Mouse (Mus musculus): ENCODE results near the gene Inha. TPM values are rescaled to one million over a fixed set of nuclear protein-coding genes. Genes with fewer than 3 reads are reported as not detected.

Gene Inha
- total RNA-seq, 2 experiments from 2014 or later: not detected

DNA sequence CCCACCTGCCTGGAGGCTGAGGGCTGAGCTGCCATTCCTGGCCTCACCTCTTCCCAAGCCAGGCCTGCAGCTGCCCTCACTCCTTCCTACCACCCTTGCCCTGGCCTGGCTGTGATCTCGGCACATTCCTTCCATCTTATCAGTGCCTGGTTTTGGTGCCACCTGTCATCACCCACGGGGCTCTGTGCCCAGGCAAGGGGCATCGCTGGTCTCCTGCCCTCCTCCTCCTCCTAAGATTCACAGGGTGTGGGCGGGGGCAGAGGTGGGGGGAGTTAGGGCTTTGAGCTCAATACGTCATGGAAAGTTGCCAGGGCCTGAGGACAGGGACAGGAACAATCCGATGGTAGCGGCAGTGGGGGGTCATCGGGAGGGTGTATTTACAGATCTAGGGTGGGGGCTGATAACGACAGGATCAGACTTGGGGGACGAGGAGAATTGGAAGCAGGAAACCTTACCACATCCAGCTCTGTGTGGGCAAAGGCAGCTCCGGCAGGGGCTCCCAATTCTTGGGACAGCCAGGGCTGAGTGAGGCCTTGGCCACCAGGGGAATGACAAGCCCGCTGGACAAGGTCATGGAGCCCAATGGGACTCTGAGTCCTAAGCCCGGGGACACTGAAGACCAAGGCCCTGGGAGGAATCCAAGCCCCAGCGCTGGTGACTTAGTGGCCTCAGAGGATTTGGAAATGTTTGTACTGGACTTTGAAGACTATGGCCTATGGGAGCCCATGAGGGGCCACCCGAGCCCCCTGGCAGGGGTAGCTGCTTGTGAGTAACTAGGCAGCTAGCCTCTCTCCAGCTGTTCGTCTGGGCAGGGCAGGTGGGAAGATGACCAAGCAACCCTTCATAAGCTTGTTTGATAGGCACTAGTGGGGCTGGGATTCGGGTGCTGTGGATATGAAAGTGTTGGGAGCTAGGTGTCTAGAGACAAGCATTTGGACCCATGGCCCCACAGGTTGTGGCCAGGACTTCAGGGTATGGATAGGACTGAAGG lies 42.7 kb downstream of the Inha start:
- no peak for ATAC-seq (replicated peaks; ENCODE audit: low FRiP score, poor library complexity, severe bottlenecking)

DNA sequence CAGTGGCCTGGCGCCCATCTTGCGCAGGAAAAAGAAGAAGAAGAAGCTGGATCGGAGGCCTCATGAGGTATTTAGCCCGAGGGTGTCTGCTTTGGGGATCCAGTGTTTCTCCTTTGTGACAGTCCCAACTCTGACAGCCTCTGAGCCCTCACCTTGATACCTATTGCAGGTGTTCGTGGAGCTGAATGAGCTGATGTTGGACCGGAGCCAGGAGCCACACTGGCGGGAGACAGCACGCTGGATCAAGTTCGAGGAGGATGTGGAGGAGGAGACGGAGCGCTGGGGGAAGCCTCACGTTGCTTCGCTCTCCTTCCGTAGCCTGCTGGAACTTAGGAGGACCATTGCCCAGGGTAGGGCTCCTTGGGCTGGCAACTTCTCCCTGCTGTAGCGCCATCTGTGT lies 43.7 kb downstream of the Inha start:
- no peak for ATAC-seq (replicated peaks; ENCODE audit: low FRiP score, poor library complexity, severe bottlenecking)

DNA sequence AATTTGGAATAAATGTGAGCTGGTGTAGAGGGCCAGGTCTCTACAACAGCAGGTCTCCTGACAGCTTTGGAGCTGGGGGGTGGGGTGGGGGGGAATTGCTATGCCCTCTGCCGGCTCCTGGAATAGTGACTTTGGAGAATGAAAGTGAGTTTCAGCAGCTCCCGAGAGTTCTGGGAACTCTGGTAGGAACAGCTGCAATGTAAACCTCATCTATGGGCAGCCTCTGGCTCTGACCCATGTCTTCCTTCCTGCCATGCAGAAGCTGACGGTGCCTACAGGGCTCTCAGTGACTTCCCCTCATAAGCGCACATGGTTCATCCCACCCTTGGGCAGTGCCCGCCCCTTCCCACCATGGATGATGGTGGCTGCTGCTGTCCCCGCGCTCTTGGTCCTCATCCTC lies 48.8 kb downstream of the Inha start:
- ATAC-seq (replicated peaks; ENCODE audit: low FRiP score, poor library complexity, severe bottlenecking): no peak

DNA sequence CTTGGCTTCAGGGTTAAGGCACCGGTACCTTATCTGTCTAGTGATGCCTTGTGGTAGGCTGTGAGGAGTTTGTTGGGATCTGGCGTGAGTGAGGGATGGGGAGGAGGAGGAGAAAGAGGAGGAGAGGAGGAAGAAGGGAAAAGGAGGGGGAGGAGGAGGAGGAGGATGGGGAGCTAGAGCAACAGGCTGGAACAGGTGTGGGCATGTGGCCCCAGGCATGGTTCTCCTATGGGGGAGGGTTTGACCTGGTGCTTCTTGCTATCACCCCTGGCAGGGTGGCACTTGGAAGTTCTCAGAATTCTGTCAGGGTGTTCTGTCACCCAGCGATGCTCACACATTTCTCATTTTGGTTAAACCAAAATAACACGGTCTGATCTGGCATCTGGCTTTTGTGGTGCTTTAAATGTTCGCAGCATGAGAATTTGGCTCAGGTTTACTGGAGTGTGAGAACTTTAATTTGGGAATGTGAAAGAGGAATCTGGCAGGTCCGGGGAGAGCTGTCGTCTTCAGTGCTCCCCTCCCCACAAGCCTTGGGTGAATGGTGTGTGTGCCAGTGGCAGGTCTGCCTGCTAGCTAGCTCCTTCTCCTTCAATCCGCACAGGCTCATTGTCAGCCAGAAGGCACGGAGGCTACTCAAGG lies 49.4 kb downstream of the Inha start:
- no peak for ATAC-seq (replicated peaks; ENCODE audit: low FRiP score, poor library complexity, severe bottlenecking)

DNA sequence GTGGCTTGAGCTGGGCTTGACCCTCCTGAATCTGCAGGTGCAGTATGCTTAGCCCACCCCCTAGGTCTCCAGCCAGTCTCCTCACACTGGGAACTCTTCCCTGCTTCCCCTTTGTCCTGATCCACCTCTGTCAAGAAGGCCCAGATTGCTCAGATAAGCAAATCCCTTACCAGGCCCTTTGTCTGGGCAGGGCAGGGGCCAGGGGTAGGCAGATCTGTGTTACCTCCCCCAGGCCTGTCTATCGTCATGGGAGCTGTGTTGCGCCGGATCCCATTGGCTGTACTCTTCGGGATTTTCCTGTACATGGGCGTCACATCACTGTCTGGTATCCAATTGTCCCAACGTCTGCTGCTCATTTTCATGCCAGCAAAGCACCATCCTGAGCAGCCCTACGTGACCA lies 50.2 kb downstream of the Inha start:
- ATAC-seq (replicated peaks; ENCODE audit: low FRiP score, poor library complexity, severe bottlenecking): no peak

GRCm38 (mm10) chr1:75558388-75559178 lies 51.7 kb downstream of the Inha start:
- ATAC-seq (replicated peaks; ENCODE audit: low FRiP score, poor library complexity, severe bottlenecking): no peak

DNA sequence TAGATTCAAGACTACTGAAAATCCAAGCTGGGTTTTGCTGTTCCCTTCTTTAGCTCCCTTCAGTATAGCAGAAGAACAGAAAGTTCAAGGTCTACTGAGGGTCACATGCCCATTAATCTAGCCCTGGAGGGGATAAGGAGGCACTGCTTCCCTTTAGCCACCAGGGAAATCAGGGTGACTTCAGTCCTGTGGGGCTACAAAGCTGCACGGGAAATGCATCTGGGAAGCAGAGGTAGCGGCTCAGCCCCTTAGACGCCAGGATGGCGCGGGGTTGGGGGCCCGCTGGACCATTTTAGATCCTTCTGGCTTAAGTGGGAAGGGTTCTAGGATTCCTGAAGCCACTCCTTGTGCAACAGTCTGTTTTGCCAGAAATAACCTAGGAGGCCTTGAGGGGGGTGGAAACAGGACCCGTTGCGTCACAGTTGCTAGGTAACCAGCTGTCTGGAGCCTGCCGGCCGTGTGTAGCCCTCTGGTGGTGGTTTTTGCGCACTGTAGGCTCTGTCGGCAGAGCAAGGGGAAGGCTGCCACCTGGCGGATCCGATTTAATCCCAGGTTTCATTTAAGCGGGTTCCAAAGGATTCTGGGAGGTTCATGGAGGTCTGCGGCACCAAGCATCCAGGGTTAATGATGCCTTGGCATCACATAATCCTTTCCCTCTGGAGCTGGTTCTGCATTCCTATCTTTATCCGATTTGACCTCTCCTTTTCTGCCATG lies 52.5 kb downstream of the Inha start:
- ATAC-seq (replicated peaks; ENCODE audit: low FRiP score, poor library complexity, severe bottlenecking): peak; percentile 62; the same call in 1 of the 2 replicates

Other genes starting within 250 kb of the Inha start
- not detected in 2 replicates for gene Ptprn, start 242.6 kb upstream of the Inha start, total RNA-seq (2015; ENCODE audit: low replicate concordance)
- gene Ptprn, start 242.6 kb upstream of the Inha start, total RNA-seq (2017; ENCODE audit: low replicate concordance): not detected in 2 replicates
- not detected in 2 replicates for gene Resp18, start 228.7 kb upstream of the Inha start, total RNA-seq (2015; ENCODE audit: low replicate concordance)
- not detected in 2 replicates for gene Resp18, start 228.7 kb upstream of the Inha start, total RNA-seq (2017; ENCODE audit: low replicate concordance)
- gene Dnpep, start 189.1 kb upstream of the Inha start, total RNA-seq (2015; ENCODE audit: low replicate concordance): 14.0 and 20.3 TPM in 2 replicates
- 7.7 and 11.8 TPM in 2 replicates for gene Dnpep, start 189.1 kb upstream of the Inha start, total RNA-seq (2017; ENCODE audit: low replicate concordance)
- not detected in 2 replicates for gene Des, start 146.7 kb upstream of the Inha start, total RNA-seq (2015; ENCODE audit: low replicate concordance)
- not detected in 2 replicates for gene Des, start 146.7 kb upstream of the Inha start, total RNA-seq (2017; ENCODE audit: low replicate concordance)
- not detected in 2 replicates for gene Speg, start 131.8 kb upstream of the Inha start, total RNA-seq (2015; ENCODE audit: low replicate concordance)
- gene Speg, start 131.8 kb upstream of the Inha start, total RNA-seq (2017; ENCODE audit: low replicate concordance): 1.7 TPM in 1 of 2 replicates, not detected in the other
- 2.9 and 14.4 TPM in 2 replicates for gene Gmppa, start 71.1 kb upstream of the Inha start, total RNA-seq (2015; ENCODE audit: low replicate concordance)
- gene Gmppa, start 71.1 kb upstream of the Inha start, total RNA-seq (2017; ENCODE audit: low replicate concordance): 6.1 and 20.1 TPM in 2 replicates
- not detected in 2 replicates for gene Asic4, start 56.6 kb upstream of the Inha start, total RNA-seq (2015; ENCODE audit: low replicate concordance)
- not detected in 2 replicates for gene Asic4, start 56.6 kb upstream of the Inha start, total RNA-seq (2017; ENCODE audit: low replicate concordance)
- gene Chpf, start 27.8 kb upstream of the Inha start, total RNA-seq (2015; ENCODE audit: low replicate concordance): 0.42 TPM in 1 of 2 replicates, not detected in the other
- gene Chpf, start 27.8 kb upstream of the Inha start, total RNA-seq (2017; ENCODE audit: low replicate concordance): 0.26 and 1.3 TPM in 2 replicates
- not detected in 2 replicates for gene Tmem198, start 27.5 kb upstream of the Inha start, total RNA-seq (2015; ENCODE audit: low replicate concordance)
- gene Tmem198, start 27.5 kb upstream of the Inha start, total RNA-seq (2017; ENCODE audit: low replicate concordance): not detected in 2 replicates
- gene Obsl1, start 625 bp upstream of the Inha start, total RNA-seq (2015; ENCODE audit: low replicate concordance): not detected in 2 replicates
- gene Obsl1, start 625 bp upstream of the Inha start, total RNA-seq (2017; ENCODE audit: low replicate concordance): not detected in 2 replicates
- gene Stk11ip, start 14.5 kb downstream of the Inha start, total RNA-seq (2015; ENCODE audit: low replicate concordance): 10.9 and 14.0 TPM in 2 replicates
- 14.3 and 31.6 TPM in 2 replicates for gene Stk11ip, start 14.5 kb downstream of the Inha start, total RNA-seq (2017; ENCODE audit: low replicate concordance)
- gene Slc4a3, start 39.2 kb downstream of the Inha start, total RNA-seq (2015; ENCODE audit: low replicate concordance): not detected in 2 replicates
- 0.09 and 1.5 TPM in 2 replicates for gene Slc4a3, start 39.2 kb downstream of the Inha start, total RNA-seq (2017; ENCODE audit: low replicate concordance)